Mouse (Mus musculus) liver, embryonic 13.5 days (tissue): ENCODE measurements around the gene Olfr1302. TPM values are rescaled to one million over a fixed set of nuclear protein-coding genes. Genes with fewer than 3 reads are reported as not detected.

Experiments used
- ATAC-seq: fragments of 200-750 bp; cut with Nextera tagmentation; 2 replicates; pipeline ENCODE4 v1.8.0; 2017; ENCODE audit warnings: low read depth, mild to moderate bottlenecking, moderate number of reproducible peaks, moderate library complexity
- DNase-seq: peaks from one replicate; pipeline ENCODE4 v3.0.0; 2022
- H3K27ac ChIP-seq: fragments of 300-500 bp; sonication (generic); 2 replicates; pipeline ENCODE4 v1.5.1; 2015; ENCODE audit warnings: moderate library complexity, mild to moderate bottlenecking, inconsistent platforms
- H3K27me3 ChIP-seq: fragments of 300-500 bp; sonication (generic); 2 replicates; pipeline ENCODE4 v1.6.1; 2015; ENCODE audit warnings: mild to moderate bottlenecking, inconsistent platforms
- H3K36me3 ChIP-seq: fragments of 300-500 bp; sonication (generic); 2 replicates; pipeline ENCODE4 v1.6.1; 2015; ENCODE audit warnings: mild to moderate bottlenecking, inconsistent platforms
- H3K4me1 ChIP-seq: fragments of 300-500 bp; sonication (generic); replicated peaks from 2 replicates; pipeline ENCODE4 v1.6.1; 2015; ENCODE audit warnings: inconsistent platforms
- H3K4me2 ChIP-seq: fragments of 300-500 bp; sonication (generic); 2 replicates; pipeline ENCODE4 v1.6.1; 2015; ENCODE audit warnings: inconsistent platforms, mild to moderate bottlenecking, moderate library complexity
- H3K4me3 ChIP-seq: fragments of 300-500 bp; sonication (generic); replicated peaks from 2 replicates; pipeline ENCODE4 v1.5.1; 2015; ENCODE audit warnings: mild to moderate bottlenecking, inconsistent platforms
- H3K9ac ChIP-seq: fragments of 300-500 bp; sonication (generic); 2 replicates; pipeline ENCODE4 v1.6.1; 2015; ENCODE audit warnings: mild to moderate bottlenecking, inconsistent platforms
- H3K9me3 ChIP-seq: fragments of 300-500 bp; sonication (generic); replicated peaks from 2 replicates; pipeline ENCODE4 v1.6.1; 2016; ENCODE audit warnings: inconsistent platforms
- WGBS: fragments of 180-500 bp; shearing (Covaris S2); methylation state at CpG from one replicate; pipeline ENCODE4 v1.1.7; 2015; ENCODE audit not compliant: insufficient replicate concordance; 5-methylcytosine and 5-hydroxymethylcytosine counted together
- polyA plus RNA-seq: library from polyadenylated mRNA; unstranded; fragments of >200 nt; fragmentation: Nextera tagmentation; extraction: Ambion mirVana; gene quantifications from 2 replicates; pipeline ENCODE4 v1.2.1, GENCODE M21; 2015

Gene Olfr1302
- polyA plus RNA-seq = not detected in 2 replicates

- Histone ChIP-seq H3K9ac (no peak within 1 kb of the TSS), H3K27ac (no peak within 1 kb of the TSS), H3K4me1 (no peaks in the 10 kb centered on the region), H3K4me2 (no peak within 1 kb of the TSS), H3K4me3 (no peak within 1 kb of the TSS), H3K9me3 (no peaks in the 10 kb centered on the region), H3K27me3 (no peaks in the 10 kb centered on the region), H3K36me3 (no peaks in the 10 kb centered on the region)
- 49% methylated on average over 2 of the region's 2 CpGs for WGBS
- ATAC-seq (no peak), DNase-seq (no peak)
These were observed at the start of gene Olfr1302 for GRCm38 (mm10) chr2:111777129-111777528. Olfr1302 (plus strand) TSS chr2:111777429.

GRCm38 (mm10) chr2:111750706-111751105 is 26.5 kb upstream of the Olfr1302 start, which contains the start of gene Olfr1301:
Olfr1301 (plus strand) TSS chr2:111751006.
- ATAC-seq = no peak
- H3K4me3 ChIP-seq = no peak within 1 kb of the TSS
- 56% methylated on average over 3 of the region's 3 CpGs for WGBS

GRCm38 (mm10) chr2:111812936-111813335 is 35.7 kb downstream of the Olfr1302 start:
- no peak for ATAC-seq
- H3K36me3 ChIP-seq = no peaks in the 10 kb centered on the region
- H3K4me1 ChIP-seq = no peaks in the 10 kb centered on the region
- H3K4me3 ChIP-seq = no peak overlapping the region
- no peak for DNase-seq
- H3K4me2 ChIP-seq = no peak overlapping the region
- H3K9ac ChIP-seq = no peak overlapping the region
- no peaks in the 10 kb centered on the region; the same call in 1 of the 2 replicates for H3K9me3 ChIP-seq
- H3K27me3 ChIP-seq = no peaks in the 10 kb centered on the region
- H3K27ac ChIP-seq = no peak overlapping the region

More at GRCm38 (mm10) chr2:111750706-111751105, 26.5 kb upstream of the Olfr1302 start, which contains the start of gene Olfr1301:
- no peaks in the 10 kb centered on the region for H3K36me3 ChIP-seq
- no peak within 1 kb of the TSS for H3K27ac ChIP-seq
- peaks cover 1% of the 10 kb centered on the region; the same call in 1 of the 2 replicates for H3K9me3 ChIP-seq
- no peak for DNase-seq
- no peak within 1 kb of the TSS for H3K9ac ChIP-seq
- no peaks in the 10 kb centered on the region for H3K4me1 ChIP-seq
- H3K27me3 ChIP-seq = no peaks in the 10 kb centered on the region
- no peak within 1 kb of the TSS for H3K4me2 ChIP-seq

GRCm38 (mm10) chr2:111820240-111820639 is 43.0 kb downstream of the Olfr1302 start, which contains the start of gene Olfr1303:
Olfr1303 (minus strand) TSS chr2:111820340.
- Histone ChIP-seq H3K4me1 (no peaks in the 10 kb centered on the region), H3K9me3 (no peaks in the 10 kb centered on the region), H3K27me3 (no peaks in the 10 kb centered on the region), H3K9ac (no peak within 1 kb of the TSS), H3K4me3 (no peak within 1 kb of the TSS), H3K36me3 (no peaks in the 10 kb centered on the region), H3K27ac (no peak within 1 kb of the TSS), H3K4me2 (no peak within 1 kb of the TSS)
- ATAC-seq (no peak), DNase-seq (no peak)
- 59% methylated on average over 2 of the region's 2 CpGs for WGBS

Other genes starting within 250 kb of the Olfr1302 start
- gene Olfr1294, start 237.1 kb upstream of the Olfr1302 start, polyA plus RNA-seq = not detected in 2 replicates
- gene Olfr1295, start 207.7 kb upstream of the Olfr1302 start, polyA plus RNA-seq = not detected in 2 replicates
- not detected in 2 replicates for gene Olfr1297, start 150.9 kb upstream of the Olfr1302 start, polyA plus RNA-seq
- gene Olfr1298, start 128.2 kb upstream of the Olfr1302 start, polyA plus RNA-seq = not detected in 2 replicates
- gene Olfr1299, start 116.0 kb upstream of the Olfr1302 start, polyA plus RNA-seq = not detected in 2 replicates
- gene Olfr1301, start 26.4 kb upstream of the Olfr1302 start, polyA plus RNA-seq = not detected in 2 replicates
- not detected in 2 replicates for gene Olfr1303, start 42.9 kb downstream of the Olfr1302 start, polyA plus RNA-seq
- not detected in 2 replicates for gene Olfr1305, start 99.7 kb downstream of the Olfr1302 start, polyA plus RNA-seq
- gene Olfr1306, start 138.8 kb downstream of the Olfr1302 start, polyA plus RNA-seq = not detected in 2 replicates
- gene Olfr1307, start 172.0 kb downstream of the Olfr1302 start, polyA plus RNA-seq = not detected in 2 replicates
- gene Olfr1308, start 187.5 kb downstream of the Olfr1302 start, polyA plus RNA-seq = not detected in 2 replicates
- gene Olfr1309, start 212.9 kb downstream of the Olfr1302 start, polyA plus RNA-seq = not detected in 2 replicates
- gene Olfr1310, start 235.3 kb downstream of the Olfr1302 start, polyA plus RNA-seq = not detected in 2 replicates
- not detected in 2 replicates for gene Olfr1311, start 247.0 kb downstream of the Olfr1302 start, polyA plus RNA-seq